Mouse (Mus musculus) intestine, embryonic 15.5 days (tissue): ENCODE measurements at regions not wholly inside any gene's neighbourhood (a gene's known extent, or its start where the extent isn't known, plus 50 kb on each side); places are given as distances from the start of the nearest gene placed in this dataset.

ENCODE experiments used
- ATAC-seq: fragments of 200-750 bp; cut with Nextera tagmentation; 2 replicates; pipeline ENCODE4 v1.8.0; 2017; ENCODE audit warnings: moderate TSS enrichment, moderate library complexity
- H3K27ac ChIP-seq: fragments of 300-500 bp; sonication (generic); 2 replicates; pipeline ENCODE4 v1.5.1; 2015; ENCODE audit warnings: mild to moderate bottlenecking, inconsistent platforms
- H3K27me3 ChIP-seq: fragments of 300-500 bp; sonication (generic); replicated peaks from 2 replicates; pipeline ENCODE4 v1.6.1; 2015; ENCODE audit warnings: inconsistent platforms
- H3K36me3 ChIP-seq: fragments of 300-500 bp; sonication (generic); 2 replicates; pipeline ENCODE4 v1.6.1; 2015; ENCODE audit warnings: inconsistent platforms
- H3K4me1 ChIP-seq: fragments of 300-500 bp; sonication (generic); replicated peaks from 2 replicates; pipeline ENCODE4 v1.6.1; 2015; ENCODE audit warnings: inconsistent platforms
- H3K4me2 ChIP-seq: fragments of 300-500 bp; sonication (generic); replicated peaks from 2 replicates; pipeline ENCODE4 v1.6.1; 2015; ENCODE audit warnings: mild to moderate bottlenecking, inconsistent platforms
- H3K4me3 ChIP-seq: fragments of 300-500 bp; sonication (generic); replicated peaks from 2 replicates; pipeline ENCODE4 v1.5.1; 2015; ENCODE audit warnings: inconsistent platforms
- H3K9ac ChIP-seq: fragments of 300-500 bp; sonication (generic); 2 replicates; pipeline ENCODE4 v1.6.1; 2015; ENCODE audit warnings: inconsistent platforms
- H3K9me3 ChIP-seq: fragments of 300-500 bp; sonication (generic); 2 replicates; pipeline ENCODE4 v1.6.1; 2016; ENCODE audit warnings: inconsistent platforms
- WGBS: fragments of 180-500 bp; shearing (Covaris S2); methylation state at CpG from one replicate; pipeline ENCODE4 v1.1.7; 2015; 5-methylcytosine and 5-hydroxymethylcytosine counted together

GRCm38 (mm10) chr7:76164735-76165630 is 64.7 kb upstream of the Agbl1 start:
- no peak for ATAC-seq
- 46% methylated on average over 5 of the region's 5 CpGs for WGBS
- Histone ChIP-seq H3K4me3 (no peak overlapping the region), H3K36me3 (no peaks in the 10 kb centered on the region), H3K4me2 (no peak overlapping the region), H3K9me3 (no peaks in the 10 kb centered on the region), H3K27ac (no peak overlapping the region), H3K9ac (no peak overlapping the region), H3K4me1 (no peaks in the 10 kb centered on the region), H3K27me3 (no peaks in the 10 kb centered on the region)

DNA sequence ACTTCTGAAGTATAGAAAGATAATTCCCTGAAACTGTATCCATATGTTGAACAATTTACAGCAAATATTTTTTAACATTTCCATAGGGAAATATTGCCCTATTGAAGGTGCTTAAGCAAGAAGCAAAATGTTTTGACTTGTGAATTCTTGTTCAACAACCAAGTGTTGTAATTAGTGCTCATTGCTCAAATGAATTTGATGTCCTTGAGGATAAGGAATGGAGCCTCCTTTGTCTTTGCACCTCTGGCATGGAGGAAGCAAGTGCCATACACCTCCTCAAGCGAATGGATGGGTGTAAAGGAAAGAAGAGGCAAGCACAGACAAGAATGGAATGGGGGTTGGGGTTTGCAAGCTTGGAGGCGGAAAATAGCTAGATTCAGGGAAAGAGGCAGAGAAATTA is 59.2 kb upstream of the Agbl1 start:
- no peak for ATAC-seq

GRCm38 (mm10) chr7:76176235-76176634 is 53.5 kb upstream of the Agbl1 start:
- H3K4me3 ChIP-seq = no peak overlapping the region
- no peaks in the 10 kb centered on the region for H3K9me3 ChIP-seq
- ATAC-seq = no peak
- no peaks in the 10 kb centered on the region for H3K4me1 ChIP-seq
- 51% methylated on average over 5 of the region's 5 CpGs for WGBS
- H3K36me3 ChIP-seq = no peaks in the 10 kb centered on the region
- H3K27me3 ChIP-seq = no peaks in the 10 kb centered on the region
- no peak overlapping the region for H3K27ac ChIP-seq
- H3K9ac ChIP-seq = no peak overlapping the region
- no peak overlapping the region for H3K4me2 ChIP-seq

More for the DNA sequence above, 59.2 kb upstream of the Agbl1 start:
- Histone ChIP-seq H3K4me3 (no peak overlapping the region), H3K9ac (no peak overlapping the region), H3K27ac (no peak overlapping the region), H3K27me3 (no peaks in the 10 kb centered on the region), H3K36me3 (no peaks in the 10 kb centered on the region), H3K4me1 (no peaks in the 10 kb centered on the region), H3K4me2 (no peak overlapping the region), H3K9me3 (no peaks in the 10 kb centered on the region)
- WGBS = 86% methylated on average over 2 of the region's 2 CpGs

DNA sequence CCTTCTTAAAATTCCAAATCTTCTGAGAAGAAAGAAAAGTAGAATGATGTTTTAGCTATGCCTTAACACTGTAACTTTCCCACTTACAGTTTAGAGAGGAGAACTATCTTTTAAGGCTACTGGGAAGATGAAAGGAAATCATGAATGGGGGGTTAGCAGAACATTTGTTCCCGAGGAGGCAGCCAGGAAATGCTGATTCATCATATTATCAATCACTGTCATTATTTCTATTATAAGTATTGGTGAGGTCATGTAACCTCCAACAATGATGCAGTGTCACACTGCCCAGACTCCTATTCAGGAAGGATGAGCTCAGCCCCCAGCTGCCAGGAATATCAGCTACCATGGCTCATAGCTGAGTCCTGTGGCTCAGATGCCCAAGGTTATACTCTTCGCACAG is 52.3 kb upstream of the Agbl1 start:
- no peak overlapping the region for H3K4me2 ChIP-seq
- no peaks in the 10 kb centered on the region for H3K9me3 ChIP-seq
- H3K9ac ChIP-seq = no peak overlapping the region
- no peaks in the 10 kb centered on the region for H3K4me1 ChIP-seq
- no peaks in the 10 kb centered on the region for H3K27me3 ChIP-seq
- no peak overlapping the region for H3K27ac ChIP-seq
- H3K36me3 ChIP-seq = no peaks in the 10 kb centered on the region
- H3K4me3 ChIP-seq = no peak overlapping the region
- 60% methylated on average over 2 of the region's 2 CpGs for WGBS
- no peak for ATAC-seq
